Mouse (Mus musculus) hematopoietic stem cell, adult 5-6 weeks (primary cell): Measurements from ENCODE around the gene Ms4a18. TPM values are rescaled to one million over a fixed set of nuclear protein-coding genes. Genes with fewer than 3 reads are reported as not detected.

Experiments
- ATAC-seq, 2 experiments: fragments of 125-278 bp in 1 of 2; replicated peaks in 1 of 2; 2 replicates each; pipeline ENCODE4 v1.8.0; 2016 to 2017; ENCODE audit warnings: inconsistent platforms in 2 of 2, mild to moderate bottlenecking in 2 of 2, moderate number of reproducible peaks in 2 of 2, low read depth in 1 of 2, moderate TSS enrichment in 1 of 2; ENCODE audit not compliant: low FRiP score in 2 of 2, poor library complexity in 2 of 2, severe bottlenecking in 2 of 2, insufficient read depth in 1 of 2, low TSS enrichment in 1 of 2
- total RNA-seq: library from RNA; stranded (forward); fragments of 172-1452, 232-1000 nt; gene quantifications from 2 replicates; pipeline ENCODE4 v1.2.3, GENCODE M21; 2017

Ms4a18 gene
- total RNA-seq, 1 experiment from 2014 or later, result not detected

DNA sequence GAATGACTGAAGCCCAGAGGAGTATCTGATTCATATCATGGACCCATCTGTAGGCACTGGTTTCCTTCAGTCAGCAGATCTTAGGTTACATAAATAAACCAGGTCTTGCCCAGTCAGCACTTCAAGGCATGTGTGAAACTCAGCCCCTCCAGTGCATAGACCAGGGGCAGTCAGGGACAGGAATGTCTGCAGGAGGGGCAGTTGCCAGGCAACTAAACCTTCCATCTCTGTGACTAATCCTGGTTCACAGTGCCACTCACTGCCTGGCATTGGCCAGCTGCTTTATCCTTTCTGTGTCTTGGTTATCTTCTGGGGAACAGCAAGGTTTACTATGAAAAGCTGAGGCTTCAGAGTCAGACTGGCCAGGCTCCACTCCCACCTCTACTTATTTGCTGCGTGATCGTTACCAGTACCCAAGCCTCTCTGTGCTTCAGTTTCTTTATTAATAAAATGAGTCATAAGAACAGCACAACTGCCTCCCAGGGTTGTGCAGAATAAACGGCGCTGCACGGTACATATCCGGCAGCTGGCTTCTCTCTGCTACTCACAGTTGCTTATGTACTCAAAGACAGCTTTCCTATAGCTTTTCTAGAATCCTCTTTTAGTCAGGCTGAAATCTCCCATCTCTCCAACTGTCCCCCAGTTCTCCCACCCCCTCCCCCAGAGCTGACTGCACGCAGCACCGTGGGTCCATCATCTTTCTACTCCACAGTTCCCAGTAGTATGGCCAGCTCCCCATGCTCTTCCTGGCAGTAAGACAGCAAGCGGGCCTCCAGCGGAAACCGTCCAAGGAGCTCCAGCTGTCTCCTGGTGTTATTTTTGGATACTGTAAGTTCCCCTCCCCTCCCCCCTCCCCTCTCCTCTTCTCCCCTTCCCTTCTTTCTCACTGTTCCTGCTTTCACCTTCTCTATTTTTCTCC, 65.6 kb downstream of the Ms4a18 start:
- no peak for ATAC-seq

DNA sequence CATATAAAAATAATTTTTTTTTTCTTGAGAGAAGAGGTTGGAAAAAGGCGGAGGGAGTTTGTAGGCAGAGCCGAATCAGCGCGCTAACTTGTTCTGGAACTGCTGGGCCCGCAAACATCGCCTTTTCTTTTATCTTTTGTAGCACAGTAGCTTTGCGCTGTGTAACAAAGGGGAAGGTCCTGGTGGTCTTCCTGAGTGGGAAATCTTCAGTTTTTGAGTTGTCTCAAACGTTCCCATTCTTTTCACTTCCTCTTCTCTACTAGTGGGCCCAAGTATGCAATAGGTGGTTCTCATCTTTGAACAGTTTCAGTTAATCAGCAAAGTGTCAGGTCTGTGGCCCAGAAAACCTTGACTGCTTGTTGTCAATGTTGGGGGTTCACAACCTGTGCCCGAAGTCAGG, 68.3 kb downstream of the Ms4a18 start:
- ATAC-seq, result no peak

DNA sequence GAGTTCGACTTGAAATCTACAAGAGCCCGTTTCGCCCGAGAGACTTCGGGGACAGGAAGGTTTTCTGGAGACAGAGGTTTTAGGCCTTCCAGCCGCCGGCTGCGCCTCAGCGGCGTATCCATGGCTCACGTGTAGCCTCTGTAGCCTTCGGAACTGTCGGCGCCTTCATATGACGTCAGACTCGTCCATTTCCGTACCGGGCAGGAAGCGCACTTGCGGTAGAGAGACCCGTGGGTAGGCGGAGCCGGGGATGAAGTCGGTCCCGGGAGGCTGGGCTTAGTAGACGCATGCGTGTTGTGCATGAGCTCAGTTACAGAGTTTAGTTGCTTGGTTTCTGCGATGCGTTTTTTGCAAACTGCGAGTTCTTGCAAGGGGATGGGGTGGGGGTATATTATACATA, 68.7 kb downstream of the Ms4a18 start, which contains the start of gene Ccdc86:
Gene Ccdc86 (minus strand): TSS at position 155 of the 400 bp plus-strand sequence.
- peak; percentile 92 to 96 for ATAC-seq

GRCm38 (mm10) chr19:10948416-10948815, 69.4 kb downstream of the Ms4a18 start:
- no peak for ATAC-seq

- ATAC-seq, result peak in 1 of 2 experiments; percentile 20; a peak in 1 of 4 replicates
Measured at GRCm38 (mm10) chr19:10947219-10947618, 70.6 kb downstream of the Ms4a18 start.

Other genes starting within 250 kb of the Ms4a18 start
- 1.6 and 3.4 TPM in 2 replicates for gene Cd6, start 188.0 kb downstream of the Ms4a18 start, total RNA-seq
- 0.94 and 9.2 TPM in 2 replicates for gene Slc15a3, start 178.3 kb downstream of the Ms4a18 start, total RNA-seq
- 0.40 and 4.1 TPM in 2 replicates for gene Tmem132a, start 148.1 kb downstream of the Ms4a18 start, total RNA-seq
- 17.5 and 20.7 TPM in 2 replicates for gene Tmem109, start 136.0 kb downstream of the Ms4a18 start, total RNA-seq
- 109 and 145 TPM in 2 replicates for gene Prpf19, start 122.8 kb downstream of the Ms4a18 start, total RNA-seq
- gene Zp1, start 97.4 kb downstream of the Ms4a18 start, total RNA-seq, result not detected in 2 replicates
- gene Ptgdr2, start 80.9 kb downstream of the Ms4a18 start, total RNA-seq, result 0.10 and 0.75 TPM in 2 replicates
- gene Ccdc86, start 68.8 kb downstream of the Ms4a18 start, total RNA-seq, result 20.8 and 23.7 TPM in 2 replicates
- not detected in 2 replicates for gene Ms4a10, start 43.4 kb downstream of the Ms4a18 start, total RNA-seq
- gene Ms4a15, start 24.8 kb downstream of the Ms4a18 start, total RNA-seq, result not detected in 2 replicates
- 0.55 TPM in 1 of 2 replicates, not detected in the other for gene Ms4a8a, start 63.1 kb upstream of the Ms4a18 start, total RNA-seq
- gene 1700017D01Rik, start 112.8 kb upstream of the Ms4a18 start, total RNA-seq, result not detected in 2 replicates
- gene 1700025F22Rik, start 147.3 kb upstream of the Ms4a18 start, total RNA-seq, result not detected in 2 replicates
- gene Ms4a13, start 178.7 kb upstream of the Ms4a18 start, total RNA-seq, result not detected in 2 replicates
- not detected in 2 replicates for gene Ms4a12, start 214.4 kb upstream of the Ms4a18 start, total RNA-seq
- 0.38 TPM in 1 of 2 replicates, not detected in the other for gene Ms4a1, start 248.2 kb upstream of the Ms4a18 start, total RNA-seq